Mouse (Mus musculus): ENCODE results near the gene Hira. TPM values are rescaled to one million over a fixed set of nuclear protein-coding genes. Genes with fewer than 3 reads are reported as not detected.

Hira gene
- 43.0 and 48.1 TPM in 2 replicates for polyA plus RNA-seq (2012; rRNA removed)

GRCm38 (mm10) chr16:18876442-18877308, at the start of gene Hira, which contains the start of gene Mrpl40:
Hira (plus strand) TSS chr16:18877037.
Mrpl40 (minus strand) TSS chr16:18876862.

GRCm38 (mm10) chr16:18836468-18837208, 40.2 kb upstream of the Hira start, which contains the start of the genes 2510002D24Rik and Gm28539:
2510002D24Rik (plus strand) TSS chr16:18836578.
Gm28539 (plus strand) TSS chr16:18836584.

Other genes with a start within 250 kb of the Hira start
- gene Sept5, start 247.1 kb upstream of the Hira start, polyA plus RNA-seq (2012; rRNA removed): 76.0 and 94.1 TPM in 2 replicates
- 24.4 and 29.2 TPM in 2 replicates for gene Cldn5, start 100.2 kb upstream of the Hira start, polyA plus RNA-seq (2012; rRNA removed)
- 16.3 and 17.4 TPM in 2 replicates for gene Ufd1, start 65.3 kb upstream of the Hira start, polyA plus RNA-seq (2012; rRNA removed)
- gene Cdc45, start 65.0 kb upstream of the Hira start, polyA plus RNA-seq (2012; rRNA removed): 6.8 and 7.6 TPM in 2 replicates
- gene 2510002D24Rik, start 40.5 kb upstream of the Hira start, polyA plus RNA-seq (2012; rRNA removed): 63.7 and 70.5 TPM in 2 replicates
- gene Gm28539, start 40.5 kb upstream of the Hira start, polyA plus RNA-seq (2012; rRNA removed): 2.1 TPM in 1 of 2 replicates, not detected in the other
- 10.6 and 12.2 TPM in 2 replicates for gene Mrpl40, start 175 bp upstream of the Hira start, polyA plus RNA-seq (2012; rRNA removed)